Mouse (Mus musculus) hindbrain, embryonic 16.5 days (tissue): Measurements from ENCODE around the gene 1700020A23Rik. TPM values are rescaled to one million over a fixed set of nuclear protein-coding genes. Genes with fewer than 3 reads are reported as not detected.
A peak's percentile ranks its signal among the peaks of the same experiment; 100 is the strongest.
"Not testable (repeated sequence)": the region's sequence is repeated elsewhere in the genome, so short reads cannot be mapped to it uniquely, and the experiment has no call there.

Source experiments
- ATAC-seq: fragments of 200-750 bp; cut with Nextera tagmentation; 2 replicates; pipeline ENCODE4 v1.8.0; 2017; ENCODE audit warnings: moderate TSS enrichment, moderate library complexity
- H3K27ac ChIP-seq: fragments of 300-500 bp; sonication (generic); 2 replicates; pipeline ENCODE4 v1.5.1; 2014; ENCODE audit warnings: low read depth, mild to moderate bottlenecking, control low read depth, low read length, moderate library complexity
- H3K27me3 ChIP-seq: fragments of 300-500 bp; sonication (generic); replicated peaks from 2 replicates; pipeline ENCODE4 v1.6.1; 2014; ENCODE audit warnings: low read length; ENCODE audit not compliant: control insufficient read depth, insufficient read depth
- H3K36me3 ChIP-seq: fragments of 300-500 bp; sonication (generic); 2 replicates; pipeline ENCODE4 v1.6.1; 2014; ENCODE audit warnings: mild to moderate bottlenecking, low read length, moderate library complexity, mixed read lengths; ENCODE audit not compliant: control insufficient read depth, insufficient read depth
- H3K4me1 ChIP-seq: fragments of 300-500 bp; sonication (generic); 2 replicates; pipeline ENCODE4 v1.6.1; 2014; ENCODE audit warnings: low read depth, low read length; ENCODE audit not compliant: control insufficient read depth, insufficient read depth
- H3K4me2 ChIP-seq: fragments of 300-500 bp; sonication (generic); 2 replicates; pipeline ENCODE4 v1.6.1; 2014; ENCODE audit warnings: mild to moderate bottlenecking, low read length, control low read depth, moderate library complexity
- H3K4me3 ChIP-seq: fragments of 300-500 bp; sonication (generic); 2 replicates; pipeline ENCODE4 v1.5.1; 2014; ENCODE audit warnings: mild to moderate bottlenecking, low read length, control low read depth, moderate library complexity
- H3K9ac ChIP-seq: fragments of 300-500 bp; sonication (generic); 2 replicates; pipeline ENCODE4 v1.6.1; 2014; ENCODE audit warnings: low read depth, mild to moderate bottlenecking, control low read depth, low read length, moderate library complexity
- H3K9me3 ChIP-seq: fragments of 300-500 bp; sonication (generic); 2 replicates; pipeline ENCODE4 v1.6.1; 2014; ENCODE audit warnings: mild to moderate bottlenecking, low read length, moderate library complexity; ENCODE audit not compliant: control insufficient read depth
- WGBS: fragments of 180-500 bp; shearing (Covaris S2); extraction: QIAGEN DNeasy Blood & Tissue Kit; methylation state at CpG from one replicate; pipeline ENCODE4 v1.1.7; 2014; 5-methylcytosine and 5-hydroxymethylcytosine counted together
- polyA plus RNA-seq: library from polyadenylated mRNA; unstranded; fragments of >200 nt; fragmentation: Nextera tagmentation; extraction: Ambion mirVana; gene quantifications from 2 replicates; pipeline ENCODE4 v1.2.1, GENCODE M21; 2015

The 1700020A23Rik gene
- 0.30 and 0.59 TPM in 2 replicates for polyA plus RNA-seq

DNA sequence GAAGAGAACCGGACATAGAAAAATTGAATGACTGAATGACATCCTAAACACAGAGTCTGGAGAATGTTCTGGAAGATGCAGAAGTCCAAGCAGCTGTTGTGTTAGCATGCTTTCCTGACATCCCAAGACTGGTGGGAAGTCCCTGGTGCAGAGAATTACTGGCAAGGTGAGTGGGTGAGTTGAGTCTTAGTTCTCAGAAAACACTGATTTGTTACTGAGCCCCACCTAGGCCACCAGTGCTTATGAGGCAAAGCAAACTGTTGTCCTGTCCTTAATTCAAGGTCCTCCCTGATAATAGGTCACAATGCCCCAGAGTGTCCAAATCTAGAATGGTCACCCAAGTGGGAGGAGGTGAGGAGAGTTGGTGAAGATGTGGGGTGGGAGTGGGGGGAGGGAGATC, at the start of gene 1700020A23Rik, which contains the start of gene Gm28372:
1700020A23Rik (plus strand) TSS at position 321 of the 400 bp plus-strand sequence.
Gm28372 (plus strand) TSS at position 301 of the 400 bp plus-strand sequence.
- no peak for ATAC-seq
- Histone ChIP-seq H3K4me2 (no peak within 1 kb of the TSS), H3K4me3 (no peak within 1 kb of the TSS), H3K27ac (no peak within 1 kb of the TSS), H3K9me3 (no peaks in the 10 kb centered on the region), H3K27me3 (no peaks in the 10 kb centered on the region), H3K4me1 (no peaks in the 10 kb centered on the region), H3K36me3 (no peaks in the 10 kb centered on the region), H3K9ac (no peak within 1 kb of the TSS)
- 97% methylated on average over 1 of the region's 1 CpGs for WGBS

DNA sequence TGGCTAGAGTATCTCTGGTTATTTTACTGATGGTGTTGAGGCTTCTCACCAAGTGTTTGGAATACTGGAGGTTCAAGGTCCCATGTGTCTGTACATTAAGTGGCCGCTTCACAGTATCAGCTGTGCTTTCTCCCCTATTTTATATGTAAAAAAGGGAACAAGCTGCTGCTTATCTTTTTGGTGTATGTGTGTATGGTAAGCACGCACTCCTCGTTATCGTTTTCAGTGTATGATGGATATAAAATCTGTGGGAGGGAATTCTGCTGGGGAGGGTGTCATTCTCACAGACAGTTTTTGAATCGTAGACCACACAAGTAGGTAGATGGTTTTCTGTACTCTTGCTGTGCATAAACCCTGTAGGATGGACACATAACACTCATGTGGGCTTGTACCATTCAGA, 47.5 kb upstream of the 1700020A23Rik start:
- Histone ChIP-seq H3K27me3 (peaks cover 28% of the 10 kb centered on the region), H3K4me2 (no peak overlapping the region), H3K9ac (no peak overlapping the region), H3K9me3 (no peaks in the 10 kb centered on the region), H3K4me1 (no peaks in the 10 kb centered on the region; the same call in 1 of the 2 replicates), H3K27ac (no peak overlapping the region), H3K4me3 (no peak overlapping the region), H3K36me3 (no peaks in the 10 kb centered on the region)
- no peak for ATAC-seq
- 93% methylated on average over 5 of the region's 5 CpGs for WGBS

DNA sequence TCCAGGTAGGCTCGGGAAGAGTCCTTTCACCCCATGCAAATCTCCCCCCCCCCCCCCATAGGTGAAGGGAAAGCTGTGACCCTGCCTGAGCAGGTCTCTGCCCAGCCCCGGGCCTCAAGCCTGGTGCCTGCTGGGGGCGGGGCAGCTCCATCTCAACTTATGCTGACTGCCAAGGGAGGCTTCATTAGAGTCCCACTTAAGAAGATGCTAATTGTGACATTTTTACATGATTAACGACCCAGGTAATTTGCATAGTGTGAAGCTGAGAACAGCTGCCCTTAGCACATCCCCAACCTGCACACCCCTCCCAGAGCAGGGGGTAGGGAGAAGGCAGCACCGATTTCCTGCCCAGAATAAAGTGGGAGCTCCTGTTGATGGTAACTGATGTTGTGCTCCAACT, 46.2 kb upstream of the 1700020A23Rik start:
- Histone ChIP-seq H3K27me3 (peaks cover 37% of the 10 kb centered on the region), H3K9me3 (no peaks in the 10 kb centered on the region), H3K36me3 (no peaks in the 10 kb centered on the region), H3K27ac (no peak overlapping the region), H3K4me2 (no peak overlapping the region), H3K4me1 (no peaks in the 10 kb centered on the region; the same call in 1 of the 2 replicates), H3K4me3 (no peak overlapping the region), H3K9ac (no peak overlapping the region)
- no peak for ATAC-seq
- WGBS = 10% methylated on average over 5 of the region's 5 CpGs

DNA sequence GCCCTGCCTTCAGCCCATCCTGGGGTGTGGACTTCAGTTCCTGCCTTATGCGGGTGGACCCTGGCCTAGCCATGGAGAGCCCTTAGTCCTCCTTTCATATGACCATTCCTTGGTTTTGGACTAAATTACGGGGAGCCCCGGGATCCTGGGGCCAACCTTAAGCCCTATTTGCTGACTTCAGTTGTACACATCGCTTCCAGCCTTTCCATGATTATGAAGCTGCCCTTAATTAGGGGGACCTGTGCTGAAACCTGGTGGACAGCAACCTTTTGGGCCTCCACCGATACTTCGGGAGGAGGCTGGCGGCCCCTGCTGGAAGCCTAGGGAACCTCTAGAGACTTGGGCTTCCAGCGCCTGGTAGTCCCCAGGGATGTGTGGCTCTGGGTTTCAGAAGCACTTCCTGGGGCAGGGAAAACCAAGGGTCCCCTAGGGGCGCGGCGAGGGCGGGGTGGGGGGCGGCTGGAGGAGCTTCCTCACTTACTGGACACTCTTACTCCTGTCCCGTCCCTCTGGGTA, 42.5 kb upstream of the 1700020A23Rik start:
- H3K4me2 ChIP-seq = no peak overlapping the region; the same call in 1 of the 2 replicates
- peak; percentile 64; the same call in 1 of the 2 replicates for ATAC-seq
- no peak overlapping the region for H3K4me3 ChIP-seq
- no peaks in the 10 kb centered on the region for H3K9me3 ChIP-seq
- H3K27ac ChIP-seq = no peak overlapping the region
- H3K27me3 ChIP-seq = peaks cover 40% of the 10 kb centered on the region
- no peaks in the 10 kb centered on the region for H3K36me3 ChIP-seq
- no peak overlapping the region for H3K9ac ChIP-seq
- 7% methylated on average over 14 of the region's 14 CpGs for WGBS
- no peaks in the 10 kb centered on the region; the same call in 1 of the 2 replicates for H3K4me1 ChIP-seq

DNA sequence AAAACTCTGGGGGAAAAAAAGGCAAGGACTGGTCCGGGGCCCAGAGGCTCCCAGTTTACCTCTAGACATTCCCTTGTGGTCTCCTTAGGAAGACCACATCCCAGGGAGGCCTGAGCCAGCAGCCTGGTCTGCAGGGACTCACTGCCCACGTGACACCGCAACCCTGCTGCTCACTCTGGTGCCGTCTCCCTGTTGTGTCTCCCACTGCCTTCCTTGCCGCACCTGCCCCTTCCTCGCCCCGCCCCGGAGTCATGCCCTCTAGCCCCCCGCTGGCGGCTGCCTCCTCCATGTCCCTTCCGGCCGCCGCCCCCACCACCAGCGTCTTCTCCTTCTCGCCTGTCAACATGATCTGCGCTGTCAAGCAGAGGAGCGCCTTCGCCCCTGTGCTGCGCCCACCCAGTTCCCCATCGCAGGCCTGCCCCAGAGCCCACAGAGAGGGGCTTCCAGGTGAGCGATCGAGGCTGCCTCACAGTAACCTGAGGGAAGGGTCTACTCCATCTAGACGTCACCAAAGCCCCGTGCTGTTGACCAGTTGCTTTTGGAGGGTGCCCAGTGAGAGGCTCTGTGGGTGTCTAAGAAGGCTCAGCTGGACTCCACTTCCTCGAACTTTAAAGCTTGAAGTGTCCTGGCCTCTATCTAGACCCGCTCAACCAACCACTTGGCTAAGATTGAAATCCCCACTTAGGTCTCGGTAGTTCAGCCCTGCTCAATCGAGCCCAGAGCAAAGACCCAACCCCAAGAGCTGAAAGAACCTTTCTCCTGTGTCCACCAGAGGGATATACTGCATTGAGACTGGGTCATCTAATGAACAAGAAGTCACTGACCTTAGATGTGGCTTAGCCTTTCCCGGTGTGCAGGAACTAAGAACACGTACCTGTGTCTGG, 39.6 kb upstream of the 1700020A23Rik start:
- ATAC-seq = peak; percentile 48; the same call in 1 of the 2 replicates
- H3K9ac ChIP-seq = peak overlapping the region; percentile 48

DNA sequence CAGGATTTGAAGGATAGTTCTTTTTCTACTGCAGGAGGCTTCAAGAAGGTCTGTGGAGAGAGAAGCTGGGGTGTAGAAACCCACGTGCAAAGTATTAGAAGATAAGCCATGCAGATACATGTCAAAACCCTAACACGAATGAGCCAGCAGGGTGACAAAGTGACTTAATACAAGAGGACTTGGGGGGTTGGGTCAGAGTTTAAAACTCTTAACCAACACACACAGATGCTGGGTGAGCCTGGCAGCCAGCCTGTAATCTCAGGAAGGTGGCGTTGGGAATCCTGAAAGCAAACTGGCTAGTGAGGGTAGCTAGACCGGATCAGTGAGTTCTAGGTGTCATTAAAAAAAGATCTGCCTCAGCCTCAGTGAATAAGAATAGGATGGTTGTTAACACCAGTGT, 37.7 kb upstream of the 1700020A23Rik start:
- no peak overlapping the region for H3K4me3 ChIP-seq
- no peak for ATAC-seq
- 71% methylated on average over 4 of the region's 4 CpGs for WGBS
- H3K9me3 ChIP-seq = no peaks in the 10 kb centered on the region
- no peak overlapping the region for H3K27ac ChIP-seq
- no peaks in the 10 kb centered on the region; the same call in 1 of the 2 replicates for H3K4me1 ChIP-seq
- H3K9ac ChIP-seq = no peak overlapping the region
- H3K27me3 ChIP-seq = peaks cover 14% of the 10 kb centered on the region
- no peaks in the 10 kb centered on the region for H3K36me3 ChIP-seq
- H3K4me2 ChIP-seq = no peak overlapping the region

More for the DNA sequence above, 39.6 kb upstream of the 1700020A23Rik start:
- 9% methylated on average over 30 of the region's 30 CpGs for WGBS
- Histone ChIP-seq H3K4me1 (no peaks in the 10 kb centered on the region; the same call in 1 of the 2 replicates), H3K36me3 (no peaks in the 10 kb centered on the region), H3K4me2 (peak overlapping the region; percentile 53), H3K27me3 (peaks cover 31% of the 10 kb centered on the region), H3K9me3 (no peaks in the 10 kb centered on the region), H3K27ac (no peak overlapping the region), H3K4me3 (peak overlapping the region; percentile 25)

DNA sequence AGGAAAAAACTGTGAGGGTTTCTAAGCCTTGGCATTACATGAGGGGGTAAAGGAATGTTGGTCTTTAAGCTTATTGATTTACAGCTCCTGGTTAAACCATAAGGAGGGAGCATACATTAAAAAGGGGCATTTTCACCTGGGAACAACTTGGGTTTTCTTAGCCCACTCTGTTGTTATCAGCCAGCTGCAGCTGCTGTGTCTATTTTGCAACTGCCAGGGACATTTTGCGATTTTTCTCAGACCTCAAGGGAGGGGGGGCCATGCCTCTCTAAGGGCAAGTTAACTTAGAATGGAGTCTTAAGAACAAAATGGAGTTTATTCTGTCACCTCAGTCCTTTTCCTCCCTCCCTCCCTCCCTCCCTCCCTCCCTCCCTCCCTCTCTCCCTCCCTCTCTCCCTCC, 32.0 kb upstream of the 1700020A23Rik start:
- not testable (repeated sequence) for H3K9me3 ChIP-seq, H3K4me1 ChIP-seq, H3K27me3 ChIP-seq, H3K4me3 ChIP-seq, H3K27ac ChIP-seq, H3K9ac ChIP-seq, H3K4me2 ChIP-seq, ATAC-seq, H3K36me3 ChIP-seq
- 68% methylated on average over 1 of the region's 1 CpGs for WGBS

DNA sequence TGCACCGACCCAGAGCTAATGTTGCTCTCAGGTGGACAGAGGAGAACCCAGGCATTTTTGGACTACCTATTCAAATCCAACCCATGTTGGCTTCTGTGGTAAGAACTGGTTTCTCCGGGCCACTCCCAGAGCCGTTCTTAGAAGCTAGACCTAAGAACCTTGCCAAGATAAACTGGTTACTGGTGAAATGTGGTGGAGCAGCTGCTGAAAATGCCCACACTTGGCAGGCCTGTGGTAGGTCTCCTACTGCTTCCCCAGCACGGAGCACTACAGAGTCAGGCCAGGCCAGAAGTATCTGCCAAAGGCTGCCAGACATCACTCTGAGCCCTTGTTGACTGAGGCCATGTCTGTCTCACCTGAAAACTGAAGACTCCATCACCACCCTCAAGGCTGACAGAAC, 30.1 kb upstream of the 1700020A23Rik start:
- no peak overlapping the region for H3K4me3 ChIP-seq
- no peaks in the 10 kb centered on the region for H3K4me1 ChIP-seq
- no peak overlapping the region for H3K27ac ChIP-seq
- H3K27me3 ChIP-seq = no peaks in the 10 kb centered on the region
- no peak for ATAC-seq
- no peaks in the 10 kb centered on the region for H3K9me3 ChIP-seq
- H3K36me3 ChIP-seq = no peaks in the 10 kb centered on the region
- H3K4me2 ChIP-seq = no peak overlapping the region
- 79% methylated on average over 4 of the region's 4 CpGs for WGBS
- no peak overlapping the region for H3K9ac ChIP-seq

DNA sequence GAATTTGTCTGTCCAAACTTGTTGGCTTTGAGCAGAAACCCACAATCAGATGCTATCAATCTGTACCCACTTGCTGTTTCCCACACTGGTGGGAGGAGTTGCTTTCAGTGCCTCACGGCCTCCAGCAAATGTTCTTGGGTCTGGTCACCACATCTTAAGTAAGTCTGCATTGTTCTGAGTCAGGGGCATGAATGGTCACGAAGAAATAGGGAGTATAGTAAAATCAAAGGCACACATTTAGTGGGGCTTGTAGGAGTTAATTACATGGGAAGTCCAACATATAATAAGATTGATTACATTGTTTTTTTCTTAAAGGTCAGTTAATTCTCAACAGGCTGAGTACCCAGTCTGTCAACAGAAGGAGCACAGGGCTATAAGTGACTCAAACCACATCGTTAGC, 21.9 kb upstream of the 1700020A23Rik start:
- H3K27me3 ChIP-seq = no peaks in the 10 kb centered on the region
- 41% methylated on average over 3 of the region's 3 CpGs for WGBS
- no peak overlapping the region for H3K4me3 ChIP-seq
- H3K4me1 ChIP-seq = no peaks in the 10 kb centered on the region
- H3K27ac ChIP-seq = no peak overlapping the region
- H3K9ac ChIP-seq = no peak overlapping the region
- H3K4me2 ChIP-seq = no peak overlapping the region
- no peaks in the 10 kb centered on the region for H3K9me3 ChIP-seq
- ATAC-seq = no peak
- no peaks in the 10 kb centered on the region for H3K36me3 ChIP-seq
